Mouse (Mus musculus): Measurements from ENCODE around the gene Uap1. TPM values are rescaled to one million over a fixed set of nuclear protein-coding genes. Genes with fewer than 3 reads are reported as not detected.

Gene Uap1
- total RNA-seq (2021): 10 to 100 TPM; 46.9 to 47.8 TPM
- long read RNA-seq, experiment 1, transcript Uap1-203 (11 exons, 2,287 nt): major isoform, 76 of 115 reads
- long read RNA-seq, experiment 1, transcript Uap1-201 (11 exons, 2,283 nt): minor isoform, 22 of 115 reads
- long read RNA-seq, experiment 1, transcript Uap1-202 (10 exons, 2,311 nt): minor isoform, 8 of 115 reads
- long read RNA-seq, experiment 1, partial matches to known transcripts: 3 of 115 reads
- long read RNA-seq, experiment 1, other reads (novel, unspliced or antisense): 6 of 115 reads
- long read RNA-seq, experiment 2, transcript Uap1-201 (11 exons, 2,283 nt): minor isoform, 28 of 99 reads
- long read RNA-seq, experiment 2, transcript Uap1-203 (11 exons, 2,287 nt): major isoform, 62 of 99 reads
- long read RNA-seq, experiment 2, partial matches to known transcripts: 3 of 99 reads
- long read RNA-seq, experiment 2, other reads (novel, unspliced or antisense): 5 of 99 reads

GRCm38 (mm10) chr1:170174814-170175332 is at the start of gene Uap1:
TSS of gene Uap1 (minus strand) at chr1:170174957.
- DNase-seq: peak; percentile 99
- Histone ChIP-seq H3K27ac (peak within 1 kb of the TSS; percentile 99), H3K4me3 (peak within 1 kb of the TSS; percentile 99)
- intact Hi-C loops (cut with DNase I): loop anchor here (2.0 kb wide), 1 partner anchor 40 kb away; the partner anchor contains the start of gene Uhmk1
- TF ChIP-seq CTCF (IDR thresholded peaks at IDR 0.05): peak; percentile 64

- intact Hi-C loops (cut with DNase I): loop anchor here (5.0 kb wide), 1 partner anchor 389 kb away; no protein-coding TSS in a partner anchor
- TF ChIP-seq CTCF (IDR thresholded peaks at IDR 0.05): no peak
- Histone ChIP-seq H3K27ac (no peak overlapping the region), H3K4me3 (no peak overlapping the region)
- no peak for DNase-seq
These were observed 48.5 kb upstream of the Uap1 start for GRCm38 (mm10) chr1:170223276-170223675.

GRCm38 (mm10) chr1:170220351-170220750 is 45.6 kb upstream of the Uap1 start:
- Histone ChIP-seq H3K27ac (no peak overlapping the region), H3K4me3 (no peak overlapping the region)
- no peak for DNase-seq
- TF ChIP-seq CTCF (IDR thresholded peaks at IDR 0.05): no peak
- intact Hi-C loops (cut with DNase I): loop anchor here (5.0 kb wide), 1 partner anchor 392 kb away; no protein-coding TSS in a partner anchor

GRCm38 (mm10) chr1:170218091-170218884 is 43.5 kb upstream of the Uap1 start:
- no peak for DNase-seq
- intact Hi-C loops (cut with DNase I): no loop called here
- no peak overlapping the region for H3K27ac ChIP-seq
- peak; percentile 56 for TF ChIP-seq CTCF (IDR thresholded peaks at IDR 0.05)
- no peak overlapping the region for H3K4me3 ChIP-seq

- H3K27ac ChIP-seq: peak overlapping the region; percentile 93
- TF ChIP-seq CTCF (IDR thresholded peaks at IDR 0.05): no peak
- intact Hi-C loops (cut with DNase I): loop anchor here (2.0 kb wide), 1 partner anchor 41 kb away; the partner anchor contains the start of gene Uap1
- H3K4me3 ChIP-seq: peak overlapping the region; percentile 91
- DNase-seq: no peak
These were observed 40.8 kb upstream of the Uap1 start for GRCm38 (mm10) chr1:170215590-170215989.

GRCm38 (mm10) chr1:170214757-170215522 is 40.2 kb upstream of the Uap1 start, which contains the start of gene Uhmk1:
TSS of gene Uhmk1 (minus strand) at chr1:170215397.
- DNase-seq: peak; percentile 94
- no peak for TF ChIP-seq CTCF (IDR thresholded peaks at IDR 0.05)
- intact Hi-C loops (cut with DNase I): loop anchor here (2.0 kb wide), 1 partner anchor 40 kb away; the partner anchor contains the start of gene Uap1
- Histone ChIP-seq H3K4me3 (peak within 1 kb of the TSS; percentile 91), H3K27ac (peak within 1 kb of the TSS; percentile 93)

- intact Hi-C loops (cut with DNase I): loop anchor here (2.0 kb wide), 1 partner anchor 40 kb away; the partner anchor contains the start of gene Uap1
- Histone ChIP-seq H3K4me3 (peak overlapping the region; percentile 91), H3K27ac (peak overlapping the region; percentile 93)
- DNase-seq: no peak
- no peak for TF ChIP-seq CTCF (IDR thresholded peaks at IDR 0.05)
These were observed 39.6 kb upstream of the Uap1 start for GRCm38 (mm10) chr1:170214383-170214756.

GRCm38 (mm10) chr1:170213181-170213879 is 38.6 kb upstream of the Uap1 start:
- no peak overlapping the region for H3K4me3 ChIP-seq
- DNase-seq: no peak
- no peak overlapping the region for H3K27ac ChIP-seq
- no peak for TF ChIP-seq CTCF (IDR thresholded peaks at IDR 0.05)
- intact Hi-C loops (cut with DNase I): no loop called here

GRCm38 (mm10) chr1:170206395-170206794 is 31.6 kb upstream of the Uap1 start:
- H3K4me3 ChIP-seq: no peak overlapping the region
- no peak for DNase-seq
- no peak for TF ChIP-seq CTCF (IDR thresholded peaks at IDR 0.05)
- intact Hi-C loops (cut with DNase I): no loop called here
- H3K27ac ChIP-seq: no peak overlapping the region

- Histone ChIP-seq H3K27ac (no peak overlapping the region), H3K4me3 (no peak overlapping the region)
- peak; percentile 35 for DNase-seq
- intact Hi-C loops (cut with DNase I): no loop called here
- TF ChIP-seq CTCF (IDR thresholded peaks at IDR 0.05): peak; percentile 60
These were observed 25.6 kb upstream of the Uap1 start for GRCm38 (mm10) chr1:170200379-170200778.

- intact Hi-C loops (cut with DNase I): no loop called here
- TF ChIP-seq CTCF (IDR thresholded peaks at IDR 0.05): no peak
- no peak overlapping the region for H3K4me3 ChIP-seq
- no peak overlapping the region for H3K27ac ChIP-seq
- DNase-seq: no peak
These were observed 21.5 kb upstream of the Uap1 start for GRCm38 (mm10) chr1:170196211-170196610.

All from gastrocnemius, adult 2 months (tissue).